8 mouse cellular contexts compared by ENCODE assay signal in genomic region chr9:88480120-88480519, GRCm38 (mm10). TPM values are rescaled to one million over a fixed set of nuclear protein-coding genes. Genes with fewer than 3 reads are reported as not detected.
DNase-seq lines count a peak whose midpoint lies in the region; ATAC-seq and TF ChIP-seq lines count a peak whose summit lies in the region.

No protein-coding gene starts in this region.

- H3K9me3 ChIP-seq in heart, embryonic 10.5 days = no peaks in the 10 kb centered on the region
- H3K9me3 ChIP-seq in ES-Bruce4 (replicated peaks; ENCODE audit: control insufficient read depth, insufficient read depth, low read length, poor library complexity, severe bottlenecking) = no peaks in the 10 kb centered on the region
- H3K9me3 ChIP-seq in forebrain, postnatal 0 days (ENCODE audit: low read length) = no peaks in the 10 kb centered on the region
- no peaks in the 10 kb centered on the region for H3K9me3 ChIP-seq in liver, postnatal 0 days (ENCODE audit: low read length)

- peaks cover 20% of the 10 kb centered on the region for H3K4me1 ChIP-seq in heart, embryonic 10.5 days
- no peaks in the 10 kb centered on the region for H3K4me1 ChIP-seq in ES-Bruce4 (ENCODE audit: control insufficient read depth, insufficient read depth, low read length)
- peaks cover 14% of the 10 kb centered on the region for H3K4me1 ChIP-seq in forebrain, postnatal 0 days (ENCODE audit: insufficient read depth)
- H3K4me1 ChIP-seq in liver, postnatal 0 days (ENCODE audit: insufficient read depth) = peaks cover 9% of the 10 kb centered on the region; the same call in 1 of the 2 replicates
- no peaks in the 10 kb centered on the region for H3K4me1 ChIP-seq in cerebellum, adult 2 months (ENCODE audit: control insufficient read depth, insufficient read depth, low read length)

- peak overlapping the region; percentile 98 for H3K9ac ChIP-seq in ES-Bruce4 (ENCODE audit: low read depth, poor library complexity, severe bottlenecking)
- H3K9ac ChIP-seq in forebrain, postnatal 0 days = peak overlapping the region; percentile 86; the same call in 1 of the 2 replicates
- H3K9ac ChIP-seq in liver, postnatal 0 days (replicated peaks) = peak overlapping the region; percentile 97

- no peak for TF ChIP-seq EP300 in ES-Bruce4 (IDR thresholded peaks at IDR 0.05; ENCODE audit: insufficient read depth, low read depth, low read length)
- TF ChIP-seq EP300 in liver, postnatal 0 days (IDR thresholded peaks at IDR 0.05; ENCODE audit: low read depth) = no peak

- H3K27me3 ChIP-seq in heart, embryonic 10.5 days (ENCODE audit: insufficient read depth, poor library complexity, severe bottlenecking) = no peaks in the 10 kb centered on the region
- H3K27me3 ChIP-seq in ES-Bruce4 (ENCODE audit: control insufficient read depth, insufficient read depth, low read length, poor library complexity, severe bottlenecking) = no peaks in the 10 kb centered on the region
- H3K27me3 ChIP-seq in forebrain, postnatal 0 days (ENCODE audit: insufficient read depth, low read length) = no peaks in the 10 kb centered on the region
- no peaks in the 10 kb centered on the region for H3K27me3 ChIP-seq in liver, postnatal 0 days (ENCODE audit: insufficient read depth, low read length)
- no peaks in the 10 kb centered on the region for H3K27me3 ChIP-seq in cerebellum, adult 2 months (ENCODE audit: control insufficient read depth, insufficient read depth, low read length)

- peaks cover 37% of the 10 kb centered on the region for H3K36me3 ChIP-seq in heart, embryonic 10.5 days
- peaks cover 24% of the 10 kb centered on the region for H3K36me3 ChIP-seq in ES-Bruce4 (ENCODE audit: control insufficient read depth, insufficient read depth, low read length, poor library complexity, severe bottlenecking)
- 0 out of 2 replicates have a peak, but pooled peaks cover 6% of the 10 kb centered on the region for H3K36me3 ChIP-seq in forebrain, postnatal 0 days (ENCODE audit: insufficient read depth)
- peaks cover 16% of the 10 kb centered on the region for H3K36me3 ChIP-seq in liver, postnatal 0 days (replicated peaks; ENCODE audit: insufficient read depth, low read length)

- H3K27ac ChIP-seq in heart, embryonic 10.5 days = no peak overlapping the region
- no peak overlapping the region for H3K27ac ChIP-seq in ES-Bruce4 (ENCODE audit: insufficient read depth, low read length)
- no peak overlapping the region for H3K27ac ChIP-seq in forebrain, postnatal 0 days (ENCODE audit: low read depth, low read length)
- H3K27ac ChIP-seq in liver, postnatal 0 days (ENCODE audit: low read depth) = no peak overlapping the region; the same call in 1 of the 2 replicates
- no peak overlapping the region for H3K27ac ChIP-seq in cerebellum, adult 2 months (ENCODE audit: insufficient read depth, low read length)

- no peak for TF ChIP-seq CTCF in ES-Bruce4 (IDR thresholded peaks at IDR 0.05; ENCODE audit: low read depth, low read length)
- TF ChIP-seq CTCF in forebrain, postnatal 0 days (IDR thresholded peaks at IDR 0.05; ENCODE audit: low read depth) = no peak
- TF ChIP-seq CTCF in liver, postnatal 0 days (IDR thresholded peaks at IDR 0.05; ENCODE audit: low read depth) = no peak
- no peak for TF ChIP-seq CTCF in cerebellum, adult 2 months (IDR thresholded peaks at IDR 0.05; ENCODE audit: borderline replicate concordance, insufficient read depth, low read depth, low read length)

- ATAC-seq in forebrain, postnatal 0 days = no peak
- ATAC-seq in liver, postnatal 0 days = no peak

- no peak for DNase-seq in heart, embryonic 10.5 days (ENCODE audit: low spot score)
- DNase-seq in heart, adult 8-10 months (ENCODE audit: low spot score) = no peak
- DNase-seq in forebrain, postnatal 0 days = no peak
- no peak for DNase-seq in liver, postnatal 0 days
- DNase-seq in urinary bladder, adult 18-20 months (ENCODE audit: low spot score in 2 of 2) = no peak
- DNase-seq in urinary bladder, postnatal 25 days (ENCODE audit: low spot score) = no peak
- DNase-seq in cerebellum, adult 2 months = no peak

- peak overlapping the region; percentile 98 for H3K4me3 ChIP-seq in heart, embryonic 10.5 days
- H3K4me3 ChIP-seq in ES-Bruce4 (ENCODE audit: low read depth, low read length) = no peak overlapping the region
- H3K4me3 ChIP-seq in forebrain, postnatal 0 days (ENCODE audit: low read depth, low read length) = peak overlapping the region; percentile 99
- H3K4me3 ChIP-seq in liver, postnatal 0 days (ENCODE audit: low read depth, low read length) = peak overlapping the region; percentile 100
- no peak overlapping the region for H3K4me3 ChIP-seq in cerebellum, adult 2 months (replicated peaks; ENCODE audit: insufficient read depth, low read depth, low read length)

- TF ChIP-seq POLR2A in ES-Bruce4 (IDR thresholded peaks at IDR 0.05; ENCODE audit: insufficient read depth, low read length) = no peak
- TF ChIP-seq POLR2A in cerebellum, adult 2 months (IDR thresholded peaks at IDR 0.05; ENCODE audit: borderline replicate concordance, insufficient read depth, low read length) = no peak

- peak overlapping the region; percentile 69 for H3K4me2 ChIP-seq in forebrain, postnatal 0 days (ENCODE audit: low read depth)
- H3K4me2 ChIP-seq in liver, postnatal 0 days (ENCODE audit: low read depth, low read length) = peak overlapping the region; percentile 97

- 11% methylated on average over 1 of the region's 1 CpGs for WGBS in heart, embryonic 10.5 days
- WGBS in forebrain, postnatal 0 days = 8% methylated on average over 1 of the region's 1 CpGs
- WGBS in liver, postnatal 0 days (ENCODE audit: insufficient replicate concordance) = 0% methylated on average over 1 of the region's 1 CpGs
- WGBS in cerebellum, adult 2 months = 5% methylated on average over 1 of the region's 1 CpGs

RNA-seq across cellular contexts. Expression of gene Syncrip, which starts 2.3 kb away (rescaled TPM):
- polyA plus RNA-seq in heart, embryonic 10.5 days (2016; fragmentation: Nextera tagmentation; extraction: Ambion mirVana) = 78.4 and 96.1 TPM in 2 replicates
- total RNA-seq in heart, adult 8-10 months (2022) = 10 to 100 TPM; 52.1 to 62.3 (median 56.1) TPM
- polyA plus RNA-seq in ES-Bruce4 (2011; ENCODE audit: insufficient read depth, insufficient read length, low read depth, missing spikeins) = 314 and 327 TPM in 2 replicates
- 138 and 149 TPM in 2 replicates for total RNA-seq in forebrain, postnatal 0 days (2014; rRNA removed)
- polyA plus RNA-seq in forebrain, postnatal 0 days (2015; fragmentation: Nextera tagmentation; extraction: Ambion mirVana) = 82.5 and 86.4 TPM in 2 replicates
- polyA plus RNA-seq in liver, postnatal 0 days (2015; fragmentation: Nextera tagmentation; extraction: Ambion mirVana) = 25.6 and 27.3 TPM in 2 replicates
- 27.3 and 30.1 TPM in 2 replicates for polyA plus RNA-seq in cerebellum, adult 2 months (2012; rRNA removed)

RNA-seq across cellular contexts. Expression of gene Gm20537, which starts 23.7 kb away (rescaled TPM):
- 0.58 and 0.78 TPM in 2 replicates for polyA plus RNA-seq in heart, embryonic 10.5 days (2016; fragmentation: Nextera tagmentation; extraction: Ambion mirVana)
- total RNA-seq in heart, adult 8-10 months (2022) = 1 to 10 TPM in 1 of 4 experiments, under 1 TPM in 1, not detected in 2; 0.50 to 1.3 TPM
- 6.0 and 6.4 TPM in 2 replicates for polyA plus RNA-seq in ES-Bruce4 (2011; ENCODE audit: insufficient read depth, insufficient read length, low read depth, missing spikeins)
- 0.38 and 2.2 TPM in 2 replicates for total RNA-seq in forebrain, postnatal 0 days (2014; rRNA removed)
- polyA plus RNA-seq in forebrain, postnatal 0 days (2015; fragmentation: Nextera tagmentation; extraction: Ambion mirVana) = not detected in 2 replicates
- 0.13 TPM in 1 of 2 replicates, not detected in the other for polyA plus RNA-seq in liver, postnatal 0 days (2015; fragmentation: Nextera tagmentation; extraction: Ambion mirVana)
- 0.36 and 0.49 TPM in 2 replicates for polyA plus RNA-seq in cerebellum, adult 2 months (2012; rRNA removed)

RNA-seq across cellular contexts. Expression of gene Snx14, which starts 41.4 kb away (rescaled TPM):
- 25.4 and 29.9 TPM in 2 replicates for polyA plus RNA-seq in heart, embryonic 10.5 days (2016; fragmentation: Nextera tagmentation; extraction: Ambion mirVana)
- 10 to 100 TPM; 20.4 to 25.8 (median 21.8) TPM for total RNA-seq in heart, adult 8-10 months (2022)
- 29.7 and 31.4 TPM in 2 replicates for polyA plus RNA-seq in ES-Bruce4 (2011; ENCODE audit: insufficient read depth, insufficient read length, low read depth, missing spikeins)
- 30.2 and 31.3 TPM in 2 replicates for total RNA-seq in forebrain, postnatal 0 days (2014; rRNA removed)
- polyA plus RNA-seq in forebrain, postnatal 0 days (2015; fragmentation: Nextera tagmentation; extraction: Ambion mirVana) = 17.8 and 25.3 TPM in 2 replicates
- polyA plus RNA-seq in liver, postnatal 0 days (2015; fragmentation: Nextera tagmentation; extraction: Ambion mirVana) = 7.9 TPM in 2 replicates
- polyA plus RNA-seq in cerebellum, adult 2 months (2012; rRNA removed) = 50.4 and 52.6 TPM in 2 replicates

Comparison
In these comparisons a context has a peak if more than half of its experiments do, and no peak if none do; other contexts are left out.
1. H3K4me3 ChIP-seq: peak in heart, embryonic 10.5 days (single experiment), forebrain, postnatal 0 days (single experiment) and liver, postnatal 0 days (single experiment); none in ES-Bruce4 (single experiment) and cerebellum, adult 2 months (single experiment).
2. Peak in every context shown above with its lines, with median percentiles within 50 percentile points of each other: H3K9ac ChIP-seq.